Mouse (Mus musculus) erythroblast, embryonic 14.5 days (primary cell): ENCODE measurements around the gene Cdc37l1.

Experiments used
- GATA1 ChIP-seq: IDR thresholded peaks from 2 replicates; pipeline ENCODE4 v1.6.1; 2012; ENCODE audit warnings: low read length, inconsistent platforms, mixed read lengths
- TAL1 ChIP-seq: IDR thresholded peaks from 3 replicates; pipeline ENCODE4 v1.6.1; 2012; ENCODE audit warnings: low read length, inconsistent platforms, mixed read lengths

- TF ChIP-seq TAL1 (no peak), GATA1 (no peak)
These were observed 73.6 kb downstream of the Cdc37l1 start for GRCm38 (mm10) chr19:29063577-29064363.
